33 mouse cellular contexts compared by ENCODE assay signal in genomic region chr17:8238012-8238710, GRCm38 (mm10). TPM values are rescaled to one million over a fixed set of nuclear protein-coding genes. Genes with fewer than 3 reads are reported as not detected.
DNase-seq lines count a peak whose midpoint lies in the region; ATAC-seq lines count a peak whose summit lies in the region.
"Had no signal": no experiment of that assay in that cellular context is flagged by ENCODE, and none has a peak within 500 bp of the region (broad histone marks: within the 10 kb centered on the region; RNA-seq: fewer than 3 reads in every experiment).

No protein-coding gene starts in this region.

- H3K27ac ChIP-seq in embryonic facial prominence, embryonic 10.5 days (replicated peaks): no peak overlapping the region
- H3K27ac ChIP-seq: forebrain, embryonic 13.5 days; gastrocnemius, adult 2 months; heart, embryonic 13.5 days; hindbrain, embryonic 14.5 days; liver, embryonic 14.5 days; midbrain, embryonic 12.5 days; neural tube, embryonic 13.5 days had no signal

- H3K36me3 ChIP-seq in splenic B cell, adult 2 months (ENCODE audit: control insufficient read depth, insufficient read depth, low read length, poor library complexity, severe bottlenecking): no peaks in the 10 kb centered on the region
- H3K36me3 ChIP-seq in embryonic facial prominence, embryonic 10.5 days (replicated peaks): no peaks in the 10 kb centered on the region
- H3K36me3 ChIP-seq: heart, embryonic 13.5 days; midbrain, embryonic 12.5 days; neural tube, embryonic 13.5 days had no signal

- no peaks in the 10 kb centered on the region for H3K9me3 ChIP-seq in embryonic facial prominence, embryonic 10.5 days
- H3K9me3 ChIP-seq: forebrain, embryonic 13.5 days; heart, embryonic 13.5 days; midbrain, embryonic 12.5 days; neural tube, embryonic 13.5 days had no signal

- H3K4me1 ChIP-seq in embryonic facial prominence, embryonic 10.5 days: no peaks in the 10 kb centered on the region
- H3K4me1 ChIP-seq: forebrain, embryonic 13.5 days; heart, embryonic 13.5 days; midbrain, embryonic 12.5 days; neural tube, embryonic 13.5 days had no signal

- H3K27me3 ChIP-seq in splenic B cell, adult 2 months (ENCODE audit: control insufficient read depth, insufficient read depth, low read length, poor library complexity, severe bottlenecking): no peaks in the 10 kb centered on the region
- no peaks in the 10 kb centered on the region; the same call in 1 of the 2 replicates for H3K27me3 ChIP-seq in embryonic facial prominence, embryonic 10.5 days (replicated peaks; ENCODE audit: low read depth, poor library complexity, severe bottlenecking)
- H3K27me3 ChIP-seq: neural tube, embryonic 13.5 days had no signal

- peak; percentile 67 for DNase-seq in layer of hippocampus, adult 9-11 months
- no peak for DNase-seq in layer of hippocampus, adult 11-12 months (ENCODE audit: low spot score)
- DNase-seq in spleen, postnatal 36 days (ENCODE audit: low spot score in 2 of 2): peak; percentile 78 to 81
- DNase-seq in spleen, postnatal 14 days (ENCODE audit: low spot score in 2 of 2): no peak
- DNase-seq in splenic B cell, adult 2 months (ENCODE audit: low read depth, low spot score): peak; percentile 84
- DNase-seq in embryonic facial prominence, embryonic 10.5 days (ENCODE audit: low spot score): no peak
- no peak for DNase-seq in heart, adult 18-20 months
- DNase-seq: adrenal gland, adult 8-10 months; cerebellum, adult 11 months; cerebellum, adult 9-11 months; gastrocnemius, adult 2 months; gastrocnemius, postnatal 36 days; heart, postnatal 10 days; kidney, adult 18-20 months; kidney, postnatal 36 days; liver; lung, embryonic 14.5 days; right cerebral cortex, postnatal 4 days; thymus, postnatal 4 days had no signal

- ATAC-seq in granulocyte monocyte progenitor cell, adult 5-6 weeks (replicated peaks; ENCODE audit: poor library complexity, severe bottlenecking): peak; percentile 39
- ATAC-seq: forebrain, embryonic 13.5 days; inflammation-experienced regulatory T-cells, adult 6 months had no signal

- no peak overlapping the region for H3K4me3 ChIP-seq in embryonic facial prominence, embryonic 10.5 days
- H3K4me3 ChIP-seq: forebrain, embryonic 13.5 days; gastrocnemius, adult 2 months; heart, embryonic 13.5 days; midbrain, embryonic 12.5 days; neural tube, embryonic 13.5 days had no signal

- 83% methylated on average over 15 of the region's 15 CpGs for WGBS in embryonic facial prominence, embryonic 10.5 days

RNA-seq across cellular contexts. Expression of gene Ccr6, which starts 2.3 kb away (rescaled TPM):
- total RNA-seq in granulocyte monocyte progenitor cell, adult 5-6 weeks (2014; fragmentation: Nextera tagmentation): not detected in 2 replicates
- not detected in 2 replicates for total RNA-seq in granulocyte monocyte progenitor cell, adult 5-6 weeks (2017)
- not detected in 2 replicates for polyA plus RNA-seq in embryonic facial prominence, embryonic 10.5 days (2016; fragmentation: Nextera tagmentation; extraction: Ambion mirVana)
- 1 to 10 TPM in 1 of 2 experiments, not detected in 1; 1.3 TPM for total RNA-seq in heart, adult 18-20 months (2021)
- total RNA-seq: gastrocnemius, adult 2 months; gastrocnemius, postnatal 36 days; heart, postnatal 10 days; hematopoietic stem cell, adult 5-6 weeks; left cerebral cortex, postnatal 14 days; megakaryocyte progenitor cell, adult 5-6 weeks had no signal
- polyA plus RNA-seq: embryonic facial prominence, embryonic 11.5 days; forebrain, embryonic 13.5 days; heart, embryonic 13.5 days; hindbrain, embryonic 14.5 days; kidney, embryonic 16.5 days; limb, embryonic 11.5 days; lung, embryonic 14.5 days; midbrain, embryonic 12.5 days; neural tube, embryonic 13.5 days had no signal

RNA-seq across cellular contexts. Expression of gene Mpc1, which starts 44.5 kb away (rescaled TPM):
- 153 and 168 TPM in 2 replicates for total RNA-seq in granulocyte monocyte progenitor cell, adult 5-6 weeks (2014; fragmentation: Nextera tagmentation)
- 161 and 207 TPM in 2 replicates for total RNA-seq in granulocyte monocyte progenitor cell, adult 5-6 weeks (2017)
- polyA plus RNA-seq in embryonic facial prominence, embryonic 10.5 days (2016; fragmentation: Nextera tagmentation; extraction: Ambion mirVana): 70.1 and 82.5 TPM in 2 replicates
- 100 to 1,000 TPM; 873 to 884 TPM for total RNA-seq in heart, adult 18-20 months (2021)

Comparison
In these comparisons a context has a peak if more than half of its experiments do, and no peak if none do; other contexts are left out.
1. DNase-seq: peak in layer of hippocampus, adult 9-11 months (single experiment), spleen, postnatal 36 days (2 of 2) and splenic B cell, adult 2 months (single experiment); none in layer of hippocampus, adult 11-12 months (single experiment), spleen, postnatal 14 days (0 of 2), embryonic facial prominence, embryonic 10.5 days (single experiment) and heart, adult 18-20 months (0 of 2).
2. RNA of gene Mpc1, which starts 44.5 kb away (total RNA-seq): 873 to 884 TPM in heart, adult 18-20 months; 153 to 207 TPM in granulocyte monocyte progenitor cell, adult 5-6 weeks; every median in the first group is over 4 times any median in the second.